ENCODE assay signal across 10 mouse cellular contexts in the genomic region with DNA sequence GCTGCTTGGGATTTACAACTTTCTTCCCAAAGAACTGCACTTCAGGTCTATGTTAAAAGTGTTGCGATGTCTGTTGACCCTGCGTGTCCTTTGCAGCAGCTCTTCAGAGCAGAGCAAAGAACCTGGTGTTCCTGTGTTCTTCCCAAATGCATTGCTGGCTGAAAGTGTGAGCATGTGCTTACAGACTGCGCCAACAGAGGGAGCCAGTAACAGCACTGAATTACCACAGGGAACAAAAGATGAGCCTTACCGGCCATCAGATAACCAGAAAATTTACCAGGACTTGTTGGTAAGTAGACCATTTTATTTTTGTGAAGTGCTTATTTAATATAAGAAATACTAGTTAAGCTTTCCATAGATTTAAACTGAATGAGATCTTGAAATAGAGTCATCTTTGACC. TPM values are rescaled to one million over a fixed set of nuclear protein-coding genes. Genes with fewer than 3 reads are reported as not detected.
DNase-seq lines count a peak whose midpoint lies in the region; ATAC-seq and TF ChIP-seq lines count a peak whose summit lies in the region.
"Had no signal": no experiment of that assay in that cellular context is flagged by ENCODE, and none has a peak within 500 bp of the region (broad histone marks: within the 10 kb centered on the region; RNA-seq: fewer than 3 reads in every experiment).

No protein-coding gene starts in this region.

- H3K4me2 ChIP-seq in lung, postnatal 0 days (replicated peaks; ENCODE audit: low read depth, low read length) = no peak overlapping the region
- H3K4me2 ChIP-seq: embryonic facial prominence, embryonic 15.5 days; limb, embryonic 13.5 days had no signal

- intact Hi-C loops in heart, postnatal 25 days (cut with DNase I) = loop anchor here (2.0 kb wide), 1 partner anchor 47 kb away; no protein-coding TSS in a partner anchor

- H3K27me3 ChIP-seq in lung, postnatal 0 days (replicated peaks; ENCODE audit: insufficient read depth, low read length) = no peaks in the 10 kb centered on the region
- H3K27me3 ChIP-seq: embryonic facial prominence, embryonic 15.5 days; limb, embryonic 13.5 days had no signal

- ATAC-seq in inflammation-experienced regulatory T-cells, adult 6 months = peak; percentile 78
- ATAC-seq in lung, postnatal 0 days = no peak

- TF ChIP-seq POLR2A in brain, embryonic 14.5 days (IDR thresholded peaks at IDR 0.05; ENCODE audit: borderline replicate concordance, extremely low read depth, insufficient read depth, insufficient read length, poor library complexity, severe bottlenecking) = no peak

- peak; percentile 47 for DNase-seq in heart, adult 8-10 months (ENCODE audit: low spot score)
- DNase-seq in heart, postnatal 25 days (ENCODE audit: low spot score) = no peak
- peak; percentile 21 for DNase-seq in urinary bladder, postnatal 25 days (ENCODE audit: low spot score)
- no peak for DNase-seq in urinary bladder, adult 2 months (ENCODE audit: low spot score)
- DNase-seq in brain, embryonic 14.5 days (ENCODE audit: low read depth) = peak; percentile 80
- DNase-seq in lung, postnatal 0 days (ENCODE audit: low spot score) = peak; percentile 42
- DNase-seq in yolk sac, embryonic 10.5 days (ENCODE audit: low spot score) = no peak

- H3K27ac ChIP-seq in lung, postnatal 0 days (ENCODE audit: low read length) = no peak overlapping the region
- H3K27ac ChIP-seq: embryonic facial prominence, embryonic 15.5 days; limb, embryonic 13.5 days had no signal

- 28% methylated on average over 4 of the region's 4 CpGs for WGBS in lung, postnatal 0 days

- peak; percentile 82; the same call in 1 of the 2 replicates for TF ChIP-seq CTCF in brain, embryonic 14.5 days (IDR thresholded peaks at IDR 0.05; ENCODE audit: borderline replicate concordance, extremely low read depth, insufficient read depth, insufficient read length)
- peak; percentile 88 for TF ChIP-seq CTCF in lung, postnatal 0 days (IDR thresholded peaks at IDR 0.05)

- no peaks in the 10 kb centered on the region; the same call in 1 of the 2 replicates for H3K36me3 ChIP-seq in lung, postnatal 0 days (ENCODE audit: insufficient read depth, low read length)

- no peak overlapping the region for H3K4me3 ChIP-seq in lung, postnatal 0 days (ENCODE audit: low read depth, low read length)
- H3K4me3 ChIP-seq: embryonic facial prominence, embryonic 15.5 days; limb, embryonic 13.5 days had no signal

- H3K9ac ChIP-seq in lung, postnatal 0 days (replicated peaks; ENCODE audit: low read depth) = no peak overlapping the region
- H3K9ac ChIP-seq: embryonic facial prominence, embryonic 15.5 days; limb, embryonic 13.5 days had no signal

- TF ChIP-seq EP300 in lung, postnatal 0 days (IDR thresholded peaks at IDR 0.05) = no peak

- H3K4me1 ChIP-seq in lung, postnatal 0 days (ENCODE audit: insufficient read depth, low read depth, low read length) = no peaks in the 10 kb centered on the region
- H3K4me1 ChIP-seq: embryonic facial prominence, embryonic 15.5 days; limb, embryonic 13.5 days had no signal

- H3K9me3 ChIP-seq in lung, postnatal 0 days (ENCODE audit: low read length) = no peaks in the 10 kb centered on the region
- H3K9me3 ChIP-seq: embryonic facial prominence, embryonic 15.5 days; limb, embryonic 13.5 days had no signal

RNA-seq across cellular contexts. Expression of a gene that starts 18.0 kb away (rescaled TPM):
- 1 to 10 TPM; 2.5 to 3.6 (median 2.9) TPM for total RNA-seq in heart, adult 8-10 months (2022)
- 1 to 10 TPM; 3.7 to 4.0 TPM for total RNA-seq in heart, postnatal 25 days (2021)
- 2.1 and 2.2 TPM in 2 replicates for polyA plus RNA-seq in urinary bladder, adult 2 months (2012; rRNA removed)
- polyA plus RNA-seq in brain, embryonic 14.5 days (2012; rRNA removed) = 20.7 and 29.7 TPM in 2 replicates
- polyA plus RNA-seq in inflammation-experienced regulatory T-cells, adult 6 months (2017; shearing (Covaris generic)) = not detected
- polyA plus RNA-seq in lung, postnatal 0 days (2015; fragmentation: Nextera tagmentation; extraction: Ambion mirVana) = 1.9 and 2.5 TPM in 2 replicates

RNA-seq across cellular contexts. Expression of a gene that starts 38.3 kb away (rescaled TPM):
- total RNA-seq in heart, adult 8-10 months (2022) = under 1 TPM in 1 of 4 experiments, not detected in 3; 0.26 TPM
- under 1 TPM; 0.16 to 0.22 TPM for total RNA-seq in heart, postnatal 25 days (2021)
- 0.43 and 0.52 TPM in 2 replicates for polyA plus RNA-seq in urinary bladder, adult 2 months (2012; rRNA removed)
- 6.4 and 9.9 TPM in 2 replicates for polyA plus RNA-seq in brain, embryonic 14.5 days (2012; rRNA removed)
- polyA plus RNA-seq in inflammation-experienced regulatory T-cells, adult 6 months (2017; shearing (Covaris generic)) = 10 to 100 TPM in 1 of 3 experiments, 1 to 10 TPM in 1, under 1 TPM in 1; 0.70 to 13.9 (median 1.4) TPM
- polyA plus RNA-seq in lung, postnatal 0 days (2015; fragmentation: Nextera tagmentation; extraction: Ambion mirVana) = 0.61 and 1.0 TPM in 2 replicates

RNA-seq across cellular contexts. Expression of a gene that starts 50.3 kb away (rescaled TPM):
- total RNA-seq in heart, adult 8-10 months (2022) = under 1 TPM in 2 of 4 experiments, not detected in 2; 0.71 to 0.86 TPM
- total RNA-seq in heart, postnatal 25 days (2021) = 1 to 10 TPM in 1 of 2 experiments, not detected in 1; 1.0 TPM
- polyA plus RNA-seq in urinary bladder, adult 2 months (2012; rRNA removed) = 79.6 and 106 TPM in 2 replicates
- 3.4 and 3.9 TPM in 2 replicates for polyA plus RNA-seq in brain, embryonic 14.5 days (2012; rRNA removed)
- polyA plus RNA-seq in inflammation-experienced regulatory T-cells, adult 6 months (2017; shearing (Covaris generic)) = 10 to 100 TPM in 2 of 3 experiments, 1 to 10 TPM in 1; 9.1 to 42.2 (median 33.9) TPM
- 99.9 and 117 TPM in 2 replicates for polyA plus RNA-seq in lung, postnatal 0 days (2015; fragmentation: Nextera tagmentation; extraction: Ambion mirVana)

RNA-seq across cellular contexts. Expression of a gene that starts 51.2 kb away (rescaled TPM):
- total RNA-seq in heart, adult 8-10 months (2022) = 10 to 100 TPM; 30.7 to 34.2 (median 33.0) TPM
- total RNA-seq in heart, postnatal 25 days (2021) = 10 to 100 TPM; 34.2 to 39.8 TPM
- polyA plus RNA-seq in urinary bladder, adult 2 months (2012; rRNA removed) = 38.7 and 44.9 TPM in 2 replicates
- 64.5 and 71.7 TPM in 2 replicates for polyA plus RNA-seq in brain, embryonic 14.5 days (2012; rRNA removed)
- 100 to 1,000 TPM in 1 of 3 experiments, 10 to 100 TPM in 2; 47.5 to 119 (median 55.1) TPM for polyA plus RNA-seq in inflammation-experienced regulatory T-cells, adult 6 months (2017; shearing (Covaris generic))
- polyA plus RNA-seq in lung, postnatal 0 days (2015; fragmentation: Nextera tagmentation; extraction: Ambion mirVana) = 94.2 and 96.4 TPM in 2 replicates

Comparison
In these comparisons a context has a peak if more than half of its experiments do, and no peak if none do; other contexts are left out.
1. DNase-seq: peak in heart, adult 8-10 months (single experiment), urinary bladder, postnatal 25 days (single experiment), brain, embryonic 14.5 days (single experiment) and lung, postnatal 0 days (single experiment); none in heart, postnatal 25 days (single experiment), urinary bladder, adult 2 months (single experiment) and yolk sac, embryonic 10.5 days (single experiment).